Mouse (Mus musculus) midbrain, embryonic 11.5 days (tissue): Measurements from ENCODE around the gene Tap2. TPM values are rescaled to one million over a fixed set of nuclear protein-coding genes. Genes with fewer than 3 reads are reported as not detected.

Experiments
- ATAC-seq: fragments of 200-750 bp; cut with Nextera tagmentation; 2 replicates; pipeline ENCODE4 v1.8.0; 2017; ENCODE audit warnings: moderate TSS enrichment, moderate library complexity; ENCODE audit not compliant: low FRiP score
- DNase-seq: peaks from one replicate; pipeline ENCODE4 v3.0.0; 2015; ENCODE audit warnings: low spot score; ENCODE audit errors: missing footprints
- H3K27ac ChIP-seq: fragments of 300-500 bp; sonication (generic); 2 replicates; pipeline ENCODE4 v1.5.1; 2014; ENCODE audit warnings: low read depth, low read length
- H3K27me3 ChIP-seq: fragments of 300-500 bp; sonication (generic); 2 replicates; pipeline ENCODE4 v1.6.1; 2014; ENCODE audit warnings: mild to moderate bottlenecking, low read length, moderate library complexity, mixed read lengths; ENCODE audit not compliant: control insufficient read depth, insufficient read depth
- H3K36me3 ChIP-seq: fragments of 300-500 bp; sonication (generic); 2 replicates; pipeline ENCODE4 v1.6.1; 2014; ENCODE audit warnings: mild to moderate bottlenecking, low read length, moderate library complexity, mixed read lengths; ENCODE audit not compliant: control insufficient read depth, insufficient read depth
- H3K4me1 ChIP-seq: fragments of 300-500 bp; sonication (generic); 2 replicates; pipeline ENCODE4 v1.6.1; 2014; ENCODE audit warnings: low read length; ENCODE audit not compliant: control insufficient read depth, insufficient read depth
- H3K4me2 ChIP-seq: fragments of 300-500 bp; sonication (generic); 2 replicates; pipeline ENCODE4 v1.6.1; 2014; ENCODE audit warnings: mild to moderate bottlenecking, moderate library complexity
- H3K4me3 ChIP-seq: fragments of 300-500 bp; sonication (generic); 2 replicates; pipeline ENCODE4 v1.5.1; 2014; ENCODE audit warnings: low read depth, low read length
- H3K9ac ChIP-seq: fragments of 300-500 bp; sonication (generic); 2 replicates; pipeline ENCODE4 v1.6.1; 2014; ENCODE audit warnings: low read length
- H3K9me3 ChIP-seq: fragments of 300-500 bp; sonication (generic); 2 replicates; pipeline ENCODE4 v1.6.1; 2016; ENCODE audit warnings: low read length; ENCODE audit not compliant: control insufficient read depth
- WGBS: fragments of 180-500 bp; shearing (Covaris S2); extraction: QIAGEN DNeasy Blood & Tissue Kit; methylation state at CpG from one replicate; pipeline ENCODE4 v1.1.7; 2014; 5-methylcytosine and 5-hydroxymethylcytosine counted together
- polyA plus RNA-seq: library from polyadenylated mRNA; unstranded; fragments of >200 nt; fragmentation: Nextera tagmentation; extraction: Ambion mirVana; gene quantifications from 2 replicates; pipeline ENCODE4 v1.2.1, GENCODE M21; 2014

The Tap2 gene
- polyA plus RNA-seq, 1 experiment from 2014 or later, result 0.27 TPM

DNA sequence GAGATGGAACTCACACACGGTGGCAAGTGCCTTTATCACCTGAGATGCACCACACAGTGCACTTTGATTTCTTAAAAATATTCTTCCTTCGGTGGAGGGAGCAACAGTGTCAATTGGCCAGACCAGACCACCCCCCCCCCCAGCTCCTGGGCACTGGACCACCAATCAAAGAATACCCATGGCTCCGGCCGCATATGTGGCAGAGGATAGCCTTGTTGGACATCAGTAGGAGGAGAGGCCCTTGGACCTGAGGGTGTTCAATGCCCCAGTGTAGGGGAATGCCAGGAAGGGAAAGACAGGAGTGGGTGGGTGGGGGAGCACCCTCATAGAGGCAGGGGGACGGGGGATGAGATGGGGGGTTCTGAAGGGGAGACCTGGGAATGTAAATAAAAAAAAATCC, 3.4 kb downstream of the Tap2 start:
- Histone ChIP-seq H3K4me3 (no peak overlapping the region), H3K4me1 (peaks cover 3% of the 10 kb centered on the region; the same call in 1 of the 2 replicates), H3K9ac (no peak overlapping the region), H3K36me3 (no peaks in the 10 kb centered on the region), H3K27me3 (peaks cover 21% of the 10 kb centered on the region), H3K9me3 (no peaks in the 10 kb centered on the region; the same call in 1 of the 2 replicates), H3K27ac (no peak overlapping the region), H3K4me2 (no peak overlapping the region)
- DNase-seq, result no peak
- 85% methylated on average over 5 of the region's 5 CpGs for WGBS
- no peak for ATAC-seq

DNA sequence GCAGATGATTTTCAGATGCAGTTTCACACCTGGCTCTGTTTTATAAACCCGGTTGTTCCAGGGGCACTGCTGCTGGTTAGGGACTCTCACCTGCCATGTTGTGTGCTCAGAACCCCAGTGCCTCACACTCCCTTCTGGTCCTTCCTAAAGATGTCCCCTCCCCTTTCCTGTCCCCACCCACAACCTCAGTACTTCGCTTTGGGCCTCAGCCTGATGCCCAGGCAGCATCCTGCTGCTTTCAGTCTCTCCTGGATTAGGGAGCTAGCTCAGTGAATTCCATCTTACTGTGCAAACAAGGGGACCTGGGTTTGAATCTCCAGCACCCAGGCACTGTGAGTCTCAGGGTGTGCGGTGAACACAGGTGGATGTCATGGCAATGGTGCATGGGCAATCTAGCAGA, 4.1 kb downstream of the Tap2 start:
- Histone ChIP-seq H3K36me3 (no peaks in the 10 kb centered on the region), H3K4me2 (no peak overlapping the region), H3K4me1 (peaks cover 3% of the 10 kb centered on the region; the same call in 1 of the 2 replicates), H3K9ac (no peak overlapping the region), H3K4me3 (no peak overlapping the region), H3K27me3 (peaks cover 25% of the 10 kb centered on the region), H3K27ac (no peak overlapping the region), H3K9me3 (no peaks in the 10 kb centered on the region; the same call in 1 of the 2 replicates)
- DNase-seq, result no peak
- WGBS, result 62% methylated on average over 3 of the region's 3 CpGs
- ATAC-seq, result no peak

DNA sequence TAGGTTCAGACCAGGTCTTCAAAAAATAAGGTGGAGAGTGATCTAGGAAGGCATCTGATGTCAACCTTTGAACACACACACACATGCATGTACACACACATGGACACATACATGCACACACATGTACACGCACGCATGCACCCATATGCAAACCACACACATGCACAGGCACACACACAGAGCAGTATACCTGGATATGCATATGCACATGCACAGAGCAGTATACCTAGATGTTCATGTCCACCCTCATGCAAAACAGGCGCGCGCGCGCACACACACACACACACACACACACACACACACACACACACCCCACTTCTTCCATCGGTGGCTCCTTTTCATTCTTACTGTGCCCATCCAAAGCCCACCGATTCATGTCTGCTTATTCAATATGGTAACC, 4.5 kb downstream of the Tap2 start:
- ATAC-seq (no peak), DNase-seq (no peak)
- H3K4me3 ChIP-seq, result no peak overlapping the region
- WGBS, result 97% methylated on average over 9 of the region's 9 CpGs
- no peak overlapping the region for H3K9ac ChIP-seq
- H3K27me3 ChIP-seq, result peaks cover 28% of the 10 kb centered on the region
- no peak overlapping the region for H3K27ac ChIP-seq
- H3K4me1 ChIP-seq, result peaks cover 3% of the 10 kb centered on the region; the same call in 1 of the 2 replicates
- H3K36me3 ChIP-seq, result no peaks in the 10 kb centered on the region
- H3K4me2 ChIP-seq, result no peak overlapping the region
- no peaks in the 10 kb centered on the region; the same call in 1 of the 2 replicates for H3K9me3 ChIP-seq

DNA sequence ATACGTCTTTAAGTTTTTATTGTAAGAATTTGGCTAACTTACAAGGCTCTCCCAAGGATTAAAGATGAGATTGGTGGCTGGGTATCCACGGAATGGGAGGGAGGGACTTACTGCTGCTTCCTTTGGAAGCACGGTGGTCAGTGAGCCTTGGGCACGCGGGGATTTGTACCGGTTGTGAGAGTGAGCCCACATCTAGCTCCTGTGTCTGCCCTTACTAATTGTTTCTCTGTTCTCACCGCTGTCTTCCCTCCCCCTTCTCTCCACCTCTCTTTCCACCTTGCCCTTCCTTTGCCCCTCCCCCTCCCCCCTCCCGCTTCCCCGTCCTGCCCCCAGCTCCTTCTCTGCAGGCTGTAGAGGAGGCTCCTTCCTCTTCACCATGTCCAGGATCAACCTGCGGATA, 5.1 kb downstream of the Tap2 start:
- Histone ChIP-seq H3K27me3 (peaks cover 30% of the 10 kb centered on the region), H3K9ac (no peak overlapping the region), H3K4me2 (no peak overlapping the region), H3K4me1 (peaks cover 3% of the 10 kb centered on the region; the same call in 1 of the 2 replicates), H3K4me3 (no peak overlapping the region), H3K36me3 (no peaks in the 10 kb centered on the region), H3K9me3 (no peaks in the 10 kb centered on the region; the same call in 1 of the 2 replicates), H3K27ac (no peak overlapping the region)
- ATAC-seq (no peak), DNase-seq (no peak)
- WGBS, result 19% methylated on average over 10 of the region's 10 CpGs

DNA sequence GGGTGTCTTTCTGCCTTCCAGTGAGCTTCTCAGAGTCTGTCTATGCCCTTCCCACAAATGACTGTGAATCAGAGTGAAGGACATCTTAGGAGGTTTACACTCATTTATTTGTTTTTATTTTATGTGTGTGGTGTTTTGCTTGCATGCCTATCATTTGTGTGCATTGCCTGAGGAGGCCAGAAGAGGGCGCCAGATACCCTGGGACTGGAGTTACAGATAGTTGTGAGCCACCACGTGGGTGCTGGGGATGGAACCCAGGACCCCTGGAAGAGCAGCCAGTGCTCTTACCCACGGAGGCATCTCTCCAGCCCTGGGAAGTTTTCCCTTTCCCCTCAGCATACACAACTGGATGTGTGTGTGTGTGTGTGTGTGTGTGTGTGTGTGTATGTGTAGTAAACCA, 6.4 kb downstream of the Tap2 start:
- Histone ChIP-seq H3K9me3 (no peaks in the 10 kb centered on the region; the same call in 1 of the 2 replicates), H3K4me2 (no peak overlapping the region), H3K36me3 (no peaks in the 10 kb centered on the region), H3K4me1 (peaks cover 3% of the 10 kb centered on the region; the same call in 1 of the 2 replicates), H3K4me3 (no peak overlapping the region), H3K27me3 (peaks cover 35% of the 10 kb centered on the region), H3K27ac (no peak overlapping the region), H3K9ac (no peak overlapping the region)
- DNase-seq (no peak), ATAC-seq (no peak)
- WGBS, result 39% methylated on average over 3 of the region's 3 CpGs

DNA sequence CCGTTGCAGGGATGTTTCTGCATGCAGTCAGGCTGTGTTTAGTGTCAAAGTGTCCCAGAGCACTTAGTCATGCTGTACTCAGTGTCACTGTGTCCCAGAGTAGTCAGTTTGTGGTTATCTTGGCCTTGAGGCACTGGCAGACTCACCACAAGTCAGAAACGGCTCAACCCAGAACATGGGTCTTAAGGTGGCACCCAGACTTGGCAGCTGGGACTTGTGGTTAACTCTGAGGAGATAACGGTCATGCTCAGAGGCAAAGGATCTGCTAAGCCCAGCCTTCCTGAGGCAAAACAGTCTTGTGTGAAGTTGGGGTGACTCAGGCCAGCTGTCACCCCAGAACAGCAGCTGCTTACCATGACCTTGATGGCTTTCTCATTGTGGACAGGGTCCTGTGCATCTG, 7.3 kb downstream of the Tap2 start:
- 79% methylated on average over 3 of the region's 3 CpGs for WGBS
- Histone ChIP-seq H3K36me3 (no peaks in the 10 kb centered on the region), H3K27me3 (peaks cover 25% of the 10 kb centered on the region)

DNA sequence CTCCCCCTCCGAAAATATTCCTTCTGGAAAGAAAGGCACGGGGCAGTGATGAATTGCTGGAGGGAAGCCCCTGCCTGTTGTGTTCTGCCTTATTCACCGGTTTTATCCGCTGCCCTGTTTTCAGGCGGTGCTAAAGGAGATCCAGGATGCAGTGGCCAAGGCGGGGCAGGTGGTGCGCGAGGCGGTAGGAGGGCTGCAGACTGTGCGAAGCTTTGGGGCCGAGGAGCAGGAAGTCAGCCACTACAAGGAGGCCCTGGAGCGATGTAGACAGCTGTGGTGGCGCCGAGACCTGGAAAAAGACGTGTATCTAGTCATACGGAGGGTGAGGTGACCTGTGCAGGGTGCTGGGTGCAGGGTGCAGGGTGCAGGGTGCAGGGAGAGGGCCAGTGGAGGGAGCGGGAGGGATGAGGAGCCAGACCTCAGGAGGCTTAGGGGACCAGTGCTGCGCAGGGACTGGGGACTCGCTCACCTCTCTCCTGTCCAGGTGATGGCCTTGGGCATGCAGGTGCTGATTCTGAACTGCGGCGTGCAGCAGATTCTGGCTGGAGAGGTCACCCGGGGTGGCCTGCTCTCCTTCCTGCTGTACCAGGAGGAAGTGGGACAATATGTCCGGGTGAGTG, 8.5 kb downstream of the Tap2 start:
- H3K9ac ChIP-seq, result no peak overlapping the region
- no peak overlapping the region for H3K4me3 ChIP-seq
- no peaks in the 10 kb centered on the region for H3K36me3 ChIP-seq
- H3K4me2 ChIP-seq, result no peak overlapping the region
- no peaks in the 10 kb centered on the region for H3K4me1 ChIP-seq
- H3K27ac ChIP-seq, result no peak overlapping the region
- H3K27me3 ChIP-seq, result peaks cover 16% of the 10 kb centered on the region
- WGBS, result 21% methylated on average over 23 of the region's 23 CpGs
- no peaks in the 10 kb centered on the region; the same call in 1 of the 2 replicates for H3K9me3 ChIP-seq
- DNase-seq (no peak), ATAC-seq (no peak)

More for the DNA sequence above, 7.3 kb downstream of the Tap2 start:
- no peak overlapping the region for H3K27ac ChIP-seq
- DNase-seq (no peak), ATAC-seq (no peak)
- H3K4me1 ChIP-seq, result no peaks in the 10 kb centered on the region
- no peaks in the 10 kb centered on the region; the same call in 1 of the 2 replicates for H3K9me3 ChIP-seq
- H3K4me3 ChIP-seq, result no peak overlapping the region
- no peak overlapping the region for H3K4me2 ChIP-seq
- no peak overlapping the region for H3K9ac ChIP-seq

DNA sequence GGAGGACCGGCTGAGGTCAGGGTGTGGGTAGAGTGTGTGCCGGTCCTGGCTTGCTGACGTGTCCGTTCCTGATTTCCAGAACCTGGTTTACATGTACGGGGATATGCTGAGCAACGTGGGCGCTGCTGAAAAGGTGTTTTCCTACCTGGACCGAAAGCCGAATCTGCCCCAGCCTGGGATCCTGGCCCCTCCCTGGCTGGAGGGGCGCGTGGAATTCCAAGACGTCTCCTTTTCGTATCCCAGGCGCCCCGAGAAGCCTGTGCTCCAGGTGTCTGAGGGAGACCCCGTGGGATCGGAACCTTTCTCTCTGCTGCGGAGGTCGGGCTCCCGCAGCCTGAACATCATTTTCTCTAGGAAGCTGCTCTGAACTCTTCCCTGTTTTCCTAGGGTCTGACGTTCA, 10.6 kb downstream of the Tap2 start:
- 36% methylated on average over 21 of the region's 21 CpGs for whole genome bisulfite sequencing
- no peaks in the 10 kb centered on the region for H3K4me1 ChIP-seq
- no peak overlapping the region for H3K9ac ChIP-seq
- no peaks in the 10 kb centered on the region; the same call in 1 of the 2 replicates for H3K9me3 ChIP-seq
- H3K4me2 ChIP-seq, result no peak overlapping the region
- ATAC-seq (no peak), DNase-seq (no peak)
- H3K27ac ChIP-seq, result no peak overlapping the region
- H3K4me3 ChIP-seq, result no peak overlapping the region
- no peaks in the 10 kb centered on the region for H3K36me3 ChIP-seq
- peaks cover 16% of the 10 kb centered on the region for H3K27me3 ChIP-seq

DNA sequence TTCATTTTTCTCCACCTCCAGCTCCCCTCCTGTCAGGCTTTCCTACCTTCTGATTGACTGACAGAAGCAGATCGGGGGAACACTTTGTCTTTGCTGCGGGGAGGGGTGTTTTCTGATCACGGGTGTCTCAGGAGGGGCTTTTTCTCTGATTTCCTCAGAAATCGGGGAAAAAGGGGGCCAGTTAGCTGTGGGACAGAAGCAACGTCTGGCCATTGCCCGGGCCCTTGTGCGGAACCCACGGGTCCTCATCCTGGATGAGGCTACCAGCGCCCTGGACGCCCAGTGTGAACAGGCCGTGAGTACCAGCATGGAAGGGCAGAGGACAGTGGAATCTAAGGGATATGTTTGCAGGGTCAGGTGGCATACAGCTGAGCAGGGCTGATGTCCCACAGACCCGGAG, 11.8 kb downstream of the Tap2 start:
- H3K9ac ChIP-seq, result no peak overlapping the region
- no peaks in the 10 kb centered on the region for H3K9me3 ChIP-seq
- H3K27me3 ChIP-seq, result peaks cover 16% of the 10 kb centered on the region
- H3K4me2 ChIP-seq, result no peak overlapping the region
- no peak overlapping the region for H3K27ac ChIP-seq
- no peak overlapping the region for H3K4me3 ChIP-seq
- H3K4me1 ChIP-seq, result no peaks in the 10 kb centered on the region
- 86% methylated on average over 12 of the region's 12 CpGs for WGBS
- ATAC-seq (no peak), DNase-seq (no peak)
- no peaks in the 10 kb centered on the region for H3K36me3 ChIP-seq
